Mouse (Mus musculus) heart, embryonic 14.5 days (tissue): Measurements from ENCODE around the gene Nacc2. TPM values are rescaled to one million over a fixed set of nuclear protein-coding genes. Genes with fewer than 3 reads are reported as not detected.

Experiments used
- ATAC-seq: fragments of 200-750 bp; cut with Nextera tagmentation; 2 replicates; pipeline ENCODE4 v1.8.0; 2017; ENCODE audit warnings: low read depth, moderate TSS enrichment; ENCODE audit not compliant: insufficient number of reproducible peaks, insufficient read depth, low FRiP score
- H3K27ac ChIP-seq, 2 experiments: fragments of 200-500 bp in 1 of 2; fragments of 300-500 bp in 1 of 2; sonication (generic) in 1 of 2; replicated peaks in 1 of 2; 2 replicates each; pipeline ENCODE4 v1.5.1; 2012 to 2014; ENCODE audit warnings: low read depth in 2 of 2, low read length in 2 of 2, control low read depth in 1 of 2, mild to moderate bottlenecking in 1 of 2, mixed read lengths in 1 of 2; ENCODE audit not compliant: control insufficient read depth in 1 of 2, insufficient read depth in 1 of 2
- H3K27me3 ChIP-seq: fragments of 300-500 bp; sonication (generic); 2 replicates; pipeline ENCODE4 v1.6.1; 2014; ENCODE audit warnings: mild to moderate bottlenecking, low read length, control low read depth; ENCODE audit not compliant: control insufficient read depth, insufficient read depth
- H3K36me3 ChIP-seq: fragments of 300-500 bp; sonication (generic); 2 replicates; pipeline ENCODE4 v1.6.1; 2014; ENCODE audit warnings: mild to moderate bottlenecking, control low read depth, low read length, mixed read lengths; ENCODE audit not compliant: control insufficient read depth, insufficient read depth
- H3K4me1 ChIP-seq, 2 experiments: fragments of 200-500 bp in 1 of 2; fragments of 300-500 bp in 1 of 2; sonication (generic) in 1 of 2; 2 replicates each; pipeline ENCODE4 v1.6.1; 2012 to 2014; ENCODE audit warnings: low read length in 2 of 2, control low read depth in 1 of 2, mixed read lengths in 1 of 2; ENCODE audit not compliant: control insufficient read depth in 2 of 2, insufficient read depth in 2 of 2
- H3K4me2 ChIP-seq: fragments of 300-500 bp; sonication (generic); 2 replicates; pipeline ENCODE4 v1.6.1; 2014; ENCODE audit warnings: mild to moderate bottlenecking, low read length
- H3K4me3 ChIP-seq, 2 experiments: fragments of 200-500 bp in 1 of 2; fragments of 300-500 bp in 1 of 2; sonication (generic) in 1 of 2; 2 replicates each; pipeline ENCODE4 v1.5.1; 2012 to 2014; ENCODE audit warnings: low read length in 2 of 2, mild to moderate bottlenecking in 2 of 2, control low read depth in 1 of 2, low read depth in 1 of 2, moderate library complexity in 1 of 2; ENCODE audit not compliant: control insufficient read depth in 1 of 2, insufficient read depth in 1 of 2
- H3K9ac ChIP-seq: fragments of 300-500 bp; sonication (generic); 2 replicates; pipeline ENCODE4 v1.6.1; 2014; ENCODE audit warnings: mild to moderate bottlenecking, low read length
- H3K9me3 ChIP-seq: fragments of 300-500 bp; sonication (generic); 2 replicates; pipeline ENCODE4 v1.6.1; 2016; ENCODE audit warnings: low read length, control low read depth; ENCODE audit not compliant: control insufficient read depth
- WGBS: fragments of 180-500 bp; shearing (Covaris S2); extraction: QIAGEN DNeasy Blood & Tissue Kit; methylation state at CpG from one replicate; pipeline ENCODE4 v1.1.7; 2014; 5-methylcytosine and 5-hydroxymethylcytosine counted together
- polyA plus RNA-seq: library from polyadenylated mRNA; unstranded; fragments of >200 nt; fragmentation: Nextera tagmentation; extraction: Ambion mirVana; gene quantifications from 2 replicates; pipeline ENCODE4 v1.2.1, GENCODE M21; 2014

The Nacc2 gene
- polyA plus RNA-seq, 1 experiment from 2014 or later, result 6.9 TPM

GRCm38 (mm10) chr2:26062241-26062640 lies 60.8 kb downstream of the Nacc2 start:
- Histone ChIP-seq H3K9ac (no peak overlapping the region), H3K9me3 (no peaks in the 10 kb centered on the region), H3K4me2 (no peak overlapping the region), H3K27ac (no peak overlapping the region), H3K4me3 (no peak overlapping the region), H3K4me1 (peaks cover 5 to 6% of the 10 kb centered on the region in 2 experiments; a peak in 3 of 4 replicates), H3K27me3 (no peaks in the 10 kb centered on the region), H3K36me3 (peaks cover 5% of the 10 kb centered on the region; the same call in 1 of the 2 replicates)
- WGBS, result 61% methylated on average over 4 of the region's 4 CpGs
- ATAC-seq, result no peak

- peaks cover 5% of the 10 kb centered on the region; the same call in 1 of the 2 replicates for H3K36me3 ChIP-seq
- no peak overlapping the region for H3K9ac ChIP-seq
- H3K27ac ChIP-seq, result no peak overlapping the region
- no peak overlapping the region for H3K4me2 ChIP-seq
- no peaks in the 10 kb centered on the region for H3K9me3 ChIP-seq
- H3K27me3 ChIP-seq, result no peaks in the 10 kb centered on the region
- no peak overlapping the region for H3K4me3 ChIP-seq
- no peak for ATAC-seq
- 77% methylated on average over 21 of the region's 21 CpGs for WGBS
- no peaks in the 10 kb centered on the region for H3K4me1 ChIP-seq
Observed at GRCm38 (mm10) chr2:26061018-26061666, 61.9 kb downstream of the Nacc2 start.

DNA sequence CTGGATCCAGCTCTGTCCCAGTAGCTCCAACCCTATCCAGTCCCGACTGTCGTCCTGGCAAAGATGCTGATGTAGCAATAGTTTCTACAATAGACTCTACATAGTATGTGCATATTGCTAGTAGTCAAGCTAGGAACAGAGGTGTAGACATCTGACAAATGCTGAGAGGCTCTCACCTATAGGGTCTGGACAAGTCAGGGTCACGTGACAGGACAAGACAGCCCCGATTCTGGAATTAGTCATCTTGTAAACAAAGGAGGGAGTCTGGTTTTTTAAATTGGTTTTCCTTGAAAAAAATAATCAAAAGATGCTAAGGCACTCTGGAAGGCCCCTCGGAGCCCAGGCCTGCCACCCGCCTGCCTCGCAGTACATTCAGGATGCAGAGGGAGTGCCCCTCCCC lies 66.0 kb downstream of the Nacc2 start:
- H3K4me3 ChIP-seq, result no peak overlapping the region
- no peaks in the 10 kb centered on the region for H3K27me3 ChIP-seq
- no peak for ATAC-seq
- H3K27ac ChIP-seq, result no peak overlapping the region
- WGBS, result 85% methylated on average over 7 of the region's 7 CpGs
- peaks cover 5% of the 10 kb centered on the region; the same call in 1 of the 2 replicates for H3K36me3 ChIP-seq
- H3K9me3 ChIP-seq, result no peaks in the 10 kb centered on the region
- H3K4me2 ChIP-seq, result no peak overlapping the region
- H3K9ac ChIP-seq, result no peak overlapping the region
- peaks cover 0 to 3% of the 10 kb centered on the region in 2 experiments; a peak in 2 of 4 replicates for H3K4me1 ChIP-seq

DNA sequence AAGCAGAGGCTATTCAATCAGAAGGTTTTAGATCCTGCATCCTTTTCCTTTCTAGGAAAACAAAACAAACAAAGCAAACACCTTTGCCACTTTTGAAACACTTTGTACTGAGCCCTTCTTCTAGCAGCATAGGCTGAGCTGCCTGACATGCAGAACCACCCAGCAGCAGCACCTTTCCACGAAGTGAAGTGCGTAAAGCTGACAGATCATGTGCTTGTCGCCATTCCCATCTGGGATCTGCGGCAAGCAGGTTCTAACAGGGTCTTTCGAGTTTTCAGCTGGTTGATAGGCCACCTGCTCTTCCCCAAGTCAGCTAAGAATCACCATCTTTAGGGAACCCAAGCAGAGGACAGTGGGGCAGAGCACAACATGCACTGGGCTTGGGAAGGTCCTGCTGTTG lies 66.8 kb downstream of the Nacc2 start:
- H3K36me3 ChIP-seq, result peaks cover 5% of the 10 kb centered on the region; the same call in 1 of the 2 replicates
- no peak overlapping the region for H3K9ac ChIP-seq
- no peaks in the 10 kb centered on the region for H3K9me3 ChIP-seq
- no peaks in the 10 kb centered on the region for H3K27me3 ChIP-seq
- H3K27ac ChIP-seq, result no peak overlapping the region
- ATAC-seq, result no peak
- no peak overlapping the region for H3K4me3 ChIP-seq
- 68% methylated on average over 5 of the region's 5 CpGs for WGBS
- peaks cover 0 to 3% of the 10 kb centered on the region in 2 experiments; a peak in 2 of 4 replicates for H3K4me1 ChIP-seq
- no peak overlapping the region for H3K4me2 ChIP-seq

DNA sequence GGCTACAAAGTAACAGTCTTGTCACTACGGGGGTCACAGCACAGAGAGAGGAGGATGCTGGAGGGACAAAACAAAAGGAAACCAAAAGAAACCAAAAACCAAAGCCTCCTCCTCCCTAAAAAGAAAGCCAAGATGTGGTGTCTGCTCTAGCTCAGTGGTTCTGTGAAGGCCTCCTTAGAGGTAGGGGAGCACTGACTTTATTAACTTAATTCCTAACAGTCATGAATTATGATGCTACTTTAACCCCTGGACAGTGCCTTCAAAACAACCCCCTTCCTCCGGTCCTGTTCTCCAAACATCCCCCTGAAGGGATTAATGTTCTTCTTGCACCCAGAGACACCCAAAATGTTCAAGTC lies 67.3 kb downstream of the Nacc2 start:
- no peaks in the 10 kb centered on the region for H3K27me3 ChIP-seq
- ATAC-seq, result no peak

DNA sequence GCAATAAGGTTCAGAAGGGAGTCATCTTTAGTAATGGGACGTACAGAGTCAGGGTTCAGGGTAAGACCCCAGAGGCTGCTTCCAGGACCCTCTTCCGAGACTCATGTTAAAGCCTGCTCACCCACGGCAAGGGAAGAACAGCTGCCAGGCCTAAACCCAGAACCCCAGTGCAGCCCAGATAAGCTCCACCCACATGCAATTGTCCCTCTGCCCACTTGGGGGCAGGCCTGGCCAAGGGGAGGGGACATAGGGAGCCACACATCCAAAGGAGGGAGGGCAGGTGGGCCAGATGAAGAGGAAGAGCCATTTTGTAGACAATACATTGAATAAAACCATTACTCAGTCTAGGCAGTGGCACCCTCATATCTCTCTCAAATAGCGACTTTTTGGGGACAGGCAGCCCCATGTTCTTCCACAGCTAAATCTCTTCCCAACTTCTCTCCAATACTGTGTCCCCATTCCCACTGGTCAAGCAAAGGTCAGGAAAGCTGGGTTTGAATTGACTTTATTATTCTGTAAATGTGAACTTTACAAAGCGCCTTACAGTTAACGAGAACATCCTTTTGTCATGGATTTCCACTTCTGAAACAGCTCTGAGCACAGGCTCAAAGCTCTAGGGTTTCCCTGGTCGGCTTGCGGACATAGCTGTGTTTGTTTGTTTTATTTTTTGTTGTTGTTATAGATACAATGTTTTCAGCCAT lies 67.8 kb downstream of the Nacc2 start:
- Histone ChIP-seq H3K9me3 (no peaks in the 10 kb centered on the region), H3K9ac (no peak overlapping the region), H3K4me2 (no peak overlapping the region), H3K36me3 (peaks cover 5% of the 10 kb centered on the region; the same call in 1 of the 2 replicates), H3K4me1 (peaks cover 0 to 3% of the 10 kb centered on the region in 2 experiments; a peak in 2 of 4 replicates), H3K4me3 (no peak overlapping the region), H3K27me3 (no peaks in the 10 kb centered on the region), H3K27ac (no peak overlapping the region)
- WGBS, result 39% methylated on average over 8 of the region's 8 CpGs
- ATAC-seq, result peak; percentile 44; the same call in 1 of the 2 replicates

More for the DNA sequence above, 67.3 kb downstream of the Nacc2 start:
- no peak overlapping the region for H3K4me2 ChIP-seq
- peaks cover 0 to 3% of the 10 kb centered on the region in 2 experiments; a peak in 2 of 4 replicates for H3K4me1 ChIP-seq
- H3K9me3 ChIP-seq, result no peaks in the 10 kb centered on the region
- H3K36me3 ChIP-seq, result peaks cover 5% of the 10 kb centered on the region; the same call in 1 of the 2 replicates
- no peak overlapping the region for H3K4me3 ChIP-seq
- H3K27ac ChIP-seq, result no peak overlapping the region
- no peak overlapping the region for H3K9ac ChIP-seq
- WGBS, result 63% methylated on average over 2 of the region's 2 CpGs

DNA sequence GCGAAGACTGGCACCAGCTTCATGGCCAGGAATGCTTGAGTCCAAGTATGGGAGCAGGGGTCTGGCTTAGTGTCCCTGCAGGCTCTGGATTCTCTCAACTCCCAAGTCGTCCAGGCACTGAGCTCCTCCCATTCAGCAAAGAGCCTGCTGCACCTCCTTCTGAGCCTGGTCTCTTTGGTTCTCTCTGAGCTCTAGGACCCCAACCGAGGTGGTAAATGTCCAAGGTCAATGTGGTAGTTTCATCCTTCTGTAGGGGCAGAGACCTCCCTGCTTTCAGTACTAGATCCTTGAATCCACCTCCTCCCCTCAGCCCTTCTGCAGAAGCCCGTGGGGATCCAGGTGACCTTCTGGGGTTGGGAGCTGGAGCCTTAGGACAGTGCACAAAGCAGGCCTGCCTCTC lies 70.2 kb downstream of the Nacc2 start:
- Histone ChIP-seq H3K4me1 (peaks cover 0 to 3% of the 10 kb centered on the region in 2 experiments; a peak in 2 of 4 replicates), H3K27ac (no peak overlapping the region), H3K27me3 (peaks cover 2% of the 10 kb centered on the region), H3K9ac (no peak overlapping the region), H3K9me3 (no peaks in the 10 kb centered on the region), H3K4me2 (no peak overlapping the region), H3K4me3 (no peak overlapping the region), H3K36me3 (no peaks in the 10 kb centered on the region)
- no peak for ATAC-seq
- WGBS, result 25% methylated on average over 4 of the region's 4 CpGs
